Mouse (Mus musculus) forelimb bud, embryonic 11.5 days (tissue): ENCODE data around the gene Thoc3.

Experiments
- DNase-seq: peaks from one replicate; pipeline ENCODE4 v3.0.0-alpha.2; 2012; ENCODE audit warnings: low read depth, low spot score

Gene Thoc3

GRCm38 (mm10) chr13:54443693-54444092 is 25.0 kb downstream of the Thoc3 start:
- no peak for DNase-seq

- DNase-seq, result no peak
These were observed 28.7 kb downstream of the Thoc3 start for GRCm38 (mm10) chr13:54439912-54440311.

DNA sequence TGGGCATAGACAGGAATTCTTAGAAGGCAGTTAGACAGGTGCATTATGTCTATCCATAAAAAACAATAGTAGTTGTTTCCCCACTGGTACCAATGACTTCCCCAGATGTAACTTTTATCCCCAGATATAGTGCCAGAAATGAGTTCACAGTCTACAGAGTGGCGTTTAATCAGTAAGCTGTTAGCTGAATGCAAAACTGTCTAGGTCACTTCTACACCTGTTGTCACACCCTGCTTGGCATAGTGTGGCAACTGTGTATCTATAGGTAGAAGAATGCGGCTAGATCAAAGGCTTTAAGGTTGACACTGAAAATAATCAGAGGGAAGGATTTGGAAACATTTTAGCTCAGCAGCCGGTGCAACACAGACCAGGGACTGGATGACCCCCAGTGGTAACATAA is 29.8 kb downstream of the Thoc3 start:
- no peak for DNase-seq

- no peak for DNase-seq
These were observed 31.6 kb downstream of the Thoc3 start for GRCm38 (mm10) chr13:54437083-54437482.

DNA sequence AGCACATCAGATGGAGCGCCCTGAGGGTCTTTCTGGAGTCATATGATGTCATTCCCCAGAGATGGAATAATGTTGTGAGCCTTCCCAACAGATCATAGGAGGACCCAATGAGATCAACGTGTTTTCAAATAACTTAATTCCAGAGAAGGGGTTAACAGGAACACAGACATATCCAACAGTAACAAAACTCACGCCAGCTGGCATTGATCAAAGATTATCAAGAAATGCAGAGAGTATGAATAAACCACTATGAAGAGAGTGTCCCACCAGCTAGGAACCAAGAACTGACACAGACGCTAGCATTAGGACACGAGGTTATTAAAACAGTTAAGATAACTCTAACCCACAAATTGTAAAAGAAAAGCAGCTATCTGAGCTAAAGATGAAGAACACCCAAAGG is 32.0 kb downstream of the Thoc3 start:
- DNase-seq, result no peak

- DNase-seq, result no peak
These were observed 37.5 kb downstream of the Thoc3 start for GRCm38 (mm10) chr13:54431161-54431560.

- DNase-seq, result no peak
These were observed 38.6 kb downstream of the Thoc3 start for GRCm38 (mm10) chr13:54430051-54430450.

- DNase-seq, result no peak
These were observed 39.9 kb downstream of the Thoc3 start for GRCm38 (mm10) chr13:54428771-54429170.

- DNase-seq, result no peak
These were observed 41.6 kb downstream of the Thoc3 start for GRCm38 (mm10) chr13:54426781-54427655.

DNA sequence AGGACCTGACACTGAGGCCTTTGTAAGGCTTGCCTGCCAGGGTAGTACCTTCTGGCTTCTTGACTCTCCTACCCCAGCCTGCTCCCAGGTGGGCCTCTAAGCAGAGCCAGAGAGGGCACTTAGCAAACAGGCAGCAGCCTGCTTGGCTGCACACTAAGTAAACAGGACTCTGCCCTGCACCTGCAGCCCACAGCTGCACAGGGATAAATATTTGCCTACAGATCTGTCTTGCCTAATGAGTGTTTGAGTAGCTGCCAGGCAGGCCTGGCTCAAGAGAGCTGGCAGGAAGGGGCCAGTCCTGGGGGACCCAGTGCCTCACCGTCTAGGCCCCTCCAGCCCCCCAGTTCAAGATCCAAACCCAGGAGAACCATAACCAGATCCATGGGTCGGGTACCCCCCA is 43.4 kb downstream of the Thoc3 start:
- peak; percentile 49 for DNase-seq

GRCm38 (mm10) chr13:54420226-54420625 is 48.4 kb downstream of the Thoc3 start:
- DNase-seq, result no peak

DNA sequence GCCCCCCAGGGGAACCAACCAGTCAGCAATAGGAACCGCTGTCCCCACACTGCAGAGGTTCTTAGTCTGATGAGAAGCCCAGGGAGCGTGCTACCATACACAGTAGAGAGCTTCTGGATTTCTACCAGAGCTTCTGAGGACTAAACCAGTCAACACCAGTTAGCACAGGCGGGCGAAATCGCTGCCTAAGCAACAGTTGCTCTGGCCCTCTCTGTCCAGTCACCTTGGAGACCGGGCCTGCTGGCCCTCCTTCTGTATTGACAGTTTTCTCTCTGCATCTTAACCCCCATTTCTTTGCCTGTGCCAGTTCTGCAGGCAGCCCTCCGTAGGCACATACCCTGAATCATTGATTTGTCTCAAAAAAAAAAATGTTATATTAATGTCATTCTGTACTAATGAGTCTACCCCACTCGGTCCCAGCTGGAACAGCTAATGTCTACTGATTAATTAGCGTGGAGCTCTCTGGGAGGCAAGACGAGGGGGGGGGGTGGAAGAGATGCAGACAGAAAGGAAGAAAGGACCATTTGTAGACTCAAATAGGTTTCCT is 49.8 kb downstream of the Thoc3 start:
- DNase-seq, result no peak

DNA sequence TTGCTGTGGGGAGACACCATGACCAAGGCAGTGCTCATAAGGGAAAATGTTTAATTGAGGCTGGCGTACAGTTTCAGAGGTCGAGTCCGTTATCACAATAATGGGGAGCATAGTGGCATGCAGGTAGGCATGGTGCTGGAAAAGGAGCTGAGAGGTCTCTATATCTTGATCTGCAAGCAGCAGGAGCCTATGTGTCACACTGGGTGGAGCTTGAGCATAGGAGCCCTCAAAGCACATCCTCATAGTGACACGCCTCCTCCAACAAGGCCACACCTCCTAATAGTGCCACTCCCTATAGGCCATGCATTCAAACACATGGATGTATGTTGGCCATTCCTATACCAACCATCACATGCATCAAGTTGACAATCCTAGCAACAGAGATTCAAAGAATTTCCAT is 53.6 kb downstream of the Thoc3 start:
- DNase-seq, result no peak

DNA sequence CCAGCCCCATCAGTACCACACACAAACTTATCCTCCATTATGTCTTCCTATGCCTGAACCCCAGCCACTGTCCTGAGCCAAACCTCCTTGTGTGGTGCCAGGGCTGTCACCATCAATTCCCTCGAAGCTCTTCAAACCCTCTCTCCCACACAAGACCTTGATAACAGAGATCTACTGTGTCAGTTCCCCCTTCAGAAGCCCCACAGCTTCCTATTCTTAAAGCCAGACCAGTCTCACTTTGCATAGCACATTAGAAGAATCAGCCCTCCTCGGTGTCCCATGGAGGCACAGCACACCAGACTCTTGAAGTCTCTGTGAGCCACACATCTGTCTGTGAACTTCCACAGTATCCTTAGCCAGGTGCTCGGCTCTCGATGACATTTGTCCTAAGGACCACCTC is 55.9 kb downstream of the Thoc3 start:
- no peak for DNase-seq

- DNase-seq, result peak; percentile 43
These were observed 56.4 kb downstream of the Thoc3 start for GRCm38 (mm10) chr13:54412236-54412635.

DNA sequence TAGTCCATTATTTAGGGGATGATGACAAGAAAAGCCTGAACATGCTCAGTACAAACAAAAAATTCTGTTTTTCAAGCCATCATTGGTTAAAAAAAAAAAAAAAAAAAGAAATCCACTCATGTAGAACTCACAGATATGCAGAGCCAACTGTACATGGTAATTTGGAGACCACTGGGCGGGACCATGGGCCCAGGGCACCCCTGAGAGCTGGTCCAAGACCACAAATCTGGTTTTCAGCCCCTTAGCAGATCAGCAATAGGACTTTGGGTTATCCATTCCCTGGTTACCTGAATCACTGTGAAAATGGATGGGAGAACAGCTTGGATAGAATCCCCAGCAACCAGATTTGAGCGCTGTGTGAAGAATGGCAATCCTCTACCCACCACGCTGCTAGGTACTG is 57.0 kb downstream of the Thoc3 start:
- no peak for DNase-seq
